Mouse (Mus musculus): ENCODE measurements around the gene Mettl14.

Mettl14 gene

DNA sequence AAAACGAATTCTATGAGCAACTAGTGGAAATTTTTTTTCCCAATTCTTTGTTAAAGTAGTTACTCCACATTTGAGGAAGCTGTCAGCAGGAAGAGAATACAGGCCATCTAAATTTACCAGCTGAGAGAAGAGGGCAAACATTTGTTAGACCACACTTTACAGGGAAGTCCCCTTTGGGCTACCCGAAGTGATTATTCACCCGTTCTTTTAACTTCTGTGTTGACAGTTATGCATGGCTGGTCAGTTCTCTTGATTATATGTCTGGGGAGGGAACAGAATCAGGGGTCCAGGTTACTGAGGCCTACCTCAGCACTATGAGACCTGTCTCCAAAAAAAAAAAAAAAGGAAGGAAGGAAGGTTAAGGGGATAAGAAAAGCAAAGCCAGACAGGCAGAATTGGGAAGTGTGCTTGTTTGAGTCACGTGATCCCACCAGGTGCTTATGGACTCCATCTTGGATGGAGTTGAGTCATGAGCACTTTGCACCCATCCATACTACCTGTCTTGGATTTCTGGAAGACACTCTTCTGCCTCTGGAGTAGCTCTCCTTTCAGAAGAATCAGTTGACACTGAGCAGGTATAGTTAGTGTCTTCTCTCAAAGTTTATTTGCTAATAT lies 29.4 kb downstream of the Mettl14 start:
- DNase-seq (ENCODE audit: low read depth, low spot score) = no peak

DNA sequence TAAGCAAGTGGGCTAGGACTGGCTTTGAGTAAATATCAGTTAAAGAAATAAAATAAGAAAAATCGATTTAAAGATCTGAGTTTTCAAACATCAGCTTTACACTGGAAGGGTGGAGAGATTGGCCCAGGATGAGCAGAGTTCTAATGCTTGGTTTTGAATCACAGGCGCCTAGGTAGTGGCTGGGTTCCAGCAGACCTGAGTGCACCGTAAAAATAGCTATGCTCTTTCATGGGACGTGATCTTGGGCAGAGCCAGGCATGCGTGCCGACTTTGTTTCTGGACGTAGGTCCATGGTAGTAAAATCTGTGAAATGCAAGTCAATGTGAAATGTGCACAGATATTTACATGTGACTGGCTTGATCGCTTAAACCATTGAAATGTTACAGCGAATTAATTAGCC lies 31.5 kb downstream of the Mettl14 start:
- DNase-seq (ENCODE audit: low read depth, low spot score) = no peak

DNA sequence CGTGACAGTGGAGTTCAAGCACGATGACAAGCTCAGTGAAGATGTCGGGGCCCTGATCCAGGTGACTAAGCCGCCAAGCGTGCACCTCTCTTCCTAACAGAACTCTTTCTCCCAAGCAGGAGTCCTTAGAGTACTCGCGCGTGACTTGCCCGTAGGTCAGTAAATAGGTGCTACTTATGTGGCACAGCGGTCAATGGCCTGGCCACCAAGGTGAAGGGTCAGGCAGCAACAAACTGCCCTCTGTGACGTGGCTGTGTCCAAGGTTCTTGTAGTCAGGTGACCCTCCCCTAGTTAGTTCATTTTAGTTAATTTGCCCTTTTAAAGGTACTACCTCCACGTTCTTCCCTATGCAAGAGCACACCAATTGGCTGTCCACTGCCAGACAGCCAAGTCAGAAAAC lies 32.2 kb downstream of the Mettl14 start:
- DNase-seq (ENCODE audit: low read depth, low spot score) = no peak

DNA sequence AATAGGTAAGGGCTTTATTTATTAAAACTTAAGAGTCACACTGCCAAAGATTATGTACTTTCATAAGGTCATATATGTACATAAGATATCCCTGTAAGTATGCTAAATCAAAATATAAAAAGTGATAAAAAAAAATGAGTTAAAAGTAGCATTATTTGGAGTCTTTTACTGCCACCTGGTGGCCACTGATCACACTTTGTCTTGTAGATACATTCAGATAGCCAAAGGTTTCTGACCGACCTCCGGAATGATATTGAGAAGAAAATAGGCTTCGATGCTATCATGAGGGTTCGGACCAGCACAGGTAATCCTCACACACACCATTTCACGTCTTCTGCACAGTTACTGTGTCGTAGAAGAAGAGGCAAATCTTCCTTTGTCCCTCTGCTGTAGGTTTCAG lies 32.7 kb downstream of the Mettl14 start:
- DNase-seq (ENCODE audit: low read depth, low spot score) = peak; percentile 36

DNA sequence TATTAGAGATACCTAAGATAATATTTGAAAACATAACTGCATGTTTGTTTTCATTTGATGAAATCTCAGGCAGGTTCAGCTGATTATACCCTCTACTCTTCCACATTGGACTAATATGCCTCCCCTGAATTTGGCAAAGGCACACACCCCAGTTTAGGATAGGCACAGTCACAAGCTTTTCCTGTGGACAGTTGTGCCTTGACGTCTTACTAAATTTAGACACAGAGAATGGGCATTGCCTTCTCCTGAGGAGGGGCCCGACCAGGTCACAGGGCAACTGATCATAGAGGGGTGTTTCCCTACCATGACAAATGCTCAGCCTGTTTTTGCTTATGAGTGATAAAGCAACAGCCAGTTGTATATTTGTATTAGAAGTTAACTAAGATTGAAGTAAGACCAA lies 34.4 kb downstream of the Mettl14 start:
- no peak for DNase-seq (ENCODE audit: low read depth, low spot score)

DNA sequence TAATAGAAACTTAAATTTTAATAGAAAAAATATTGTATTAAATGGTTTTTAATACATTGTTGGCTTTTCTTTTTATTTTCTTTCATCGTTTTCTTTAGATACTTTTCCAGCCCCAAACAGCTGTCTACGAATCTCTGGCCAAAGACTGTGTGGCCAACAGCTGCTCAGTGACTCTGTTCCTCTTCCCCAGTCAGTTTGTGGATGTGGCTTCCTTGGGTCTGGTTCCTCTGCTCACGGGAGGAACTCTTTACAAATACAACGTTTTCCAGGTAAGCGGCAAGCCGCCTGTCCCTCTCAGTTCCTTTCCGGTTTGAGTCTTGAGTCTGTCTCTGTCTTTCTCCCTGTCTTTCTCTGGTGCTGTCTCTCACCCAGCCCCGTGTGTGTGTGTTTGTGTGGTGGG lies 35.3 kb downstream of the Mettl14 start:
- DNase-seq (ENCODE audit: low read depth, low spot score) = no peak

DNA sequence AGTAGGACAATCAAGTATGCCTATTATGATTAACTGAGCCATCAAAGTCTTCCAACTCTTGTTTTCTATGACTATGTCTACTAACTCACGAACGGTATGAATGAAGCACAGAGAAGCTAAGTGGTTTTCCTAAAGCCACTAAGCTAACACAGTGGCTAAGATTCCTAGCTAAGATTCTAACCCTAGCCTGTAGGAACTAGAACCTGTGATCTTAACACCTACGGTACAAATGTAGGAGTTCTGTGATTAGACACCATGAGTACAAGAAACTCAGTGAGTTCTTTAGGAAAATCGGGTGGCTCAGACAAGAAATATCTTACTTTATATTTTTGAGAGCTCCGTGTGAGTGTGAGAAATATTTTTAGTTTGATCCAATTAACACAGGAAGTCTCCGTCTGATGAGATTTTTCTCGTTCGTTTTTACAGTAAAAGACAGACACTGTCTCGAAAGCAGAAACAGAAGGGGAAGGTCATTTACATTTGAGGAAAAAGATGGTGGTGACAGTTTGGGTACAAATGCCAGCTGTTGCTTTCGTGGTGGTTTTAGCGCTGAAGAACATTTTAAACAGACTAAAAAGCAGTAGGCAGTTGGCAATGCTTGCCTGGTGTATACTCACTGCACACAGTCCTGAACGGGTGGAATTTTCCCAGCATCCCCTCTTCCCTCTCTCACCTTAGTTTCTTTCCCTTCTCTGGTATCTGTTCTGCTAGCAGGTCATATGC lies 37.7 kb downstream of the Mettl14 start:
- DNase-seq (ENCODE audit: low read depth, low spot score) = no peak

DNA sequence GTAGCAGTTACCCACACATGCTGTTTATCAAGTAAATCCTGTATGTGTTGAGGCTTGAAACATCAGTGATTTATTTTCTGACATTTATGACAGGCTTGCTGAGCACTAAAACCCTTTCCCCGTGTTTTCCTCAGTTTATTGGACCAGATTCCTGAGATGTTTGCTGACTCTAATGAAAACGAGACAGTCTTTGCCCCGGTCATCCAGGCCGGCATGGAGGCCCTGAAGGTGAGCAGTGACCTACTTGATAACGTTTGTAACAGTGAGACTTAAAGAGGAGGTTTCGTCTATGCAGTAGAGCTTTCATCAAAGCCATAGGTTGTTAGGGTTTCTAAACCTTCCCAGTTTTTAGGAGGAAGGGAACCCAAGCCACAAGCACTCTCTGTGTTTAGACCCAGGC lies 42.2 kb downstream of the Mettl14 start:
- no peak for DNase-seq (ENCODE audit: low read depth, low spot score)

DNA sequence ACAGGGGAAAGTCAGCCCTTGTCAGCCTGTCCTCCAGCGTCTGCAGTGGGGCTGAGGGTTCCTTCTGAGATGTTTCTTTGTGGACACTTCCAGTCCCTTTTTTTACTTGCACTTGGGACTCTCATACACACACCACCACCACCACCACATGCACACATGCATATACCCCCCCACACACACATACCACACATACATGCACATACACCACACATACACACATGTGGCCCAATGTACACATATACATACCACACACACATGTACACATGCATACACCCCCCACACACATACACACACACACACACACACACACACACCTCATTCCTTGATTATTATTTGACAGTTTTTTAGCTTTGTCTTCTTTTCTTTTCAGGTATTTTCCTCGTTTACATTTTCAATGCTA lies 44.9 kb downstream of the Mettl14 start:
- DNase-seq (ENCODE audit: low read depth, low spot score) = no peak

DNA sequence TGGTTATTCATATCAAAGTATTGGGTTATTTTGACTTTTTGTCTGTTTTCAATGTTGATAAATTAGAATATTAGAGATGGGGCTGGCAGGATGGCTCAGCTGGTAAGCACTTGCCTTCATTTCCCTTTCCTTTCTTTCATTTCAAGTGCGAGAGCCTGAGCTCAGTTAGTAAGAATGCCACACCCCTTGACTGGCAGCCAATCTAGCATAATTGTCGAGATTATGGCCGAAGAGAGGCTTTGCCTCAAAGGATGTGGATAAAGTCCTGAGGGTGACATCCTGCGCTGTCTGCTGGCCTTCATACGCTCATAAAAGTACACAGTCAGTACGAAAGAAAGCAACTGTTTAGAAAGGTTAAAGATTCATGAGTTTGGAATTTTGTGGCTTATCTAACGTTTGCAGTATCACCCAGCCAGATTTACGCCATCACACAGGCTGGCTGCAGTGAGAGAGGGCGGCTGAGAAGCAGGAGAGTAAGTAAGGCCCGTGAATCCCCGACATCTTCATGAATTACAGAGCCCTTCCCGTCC lies 47.2 kb downstream of the Mettl14 start:
- no peak for DNase-seq (ENCODE audit: low read depth, low spot score)

DNA sequence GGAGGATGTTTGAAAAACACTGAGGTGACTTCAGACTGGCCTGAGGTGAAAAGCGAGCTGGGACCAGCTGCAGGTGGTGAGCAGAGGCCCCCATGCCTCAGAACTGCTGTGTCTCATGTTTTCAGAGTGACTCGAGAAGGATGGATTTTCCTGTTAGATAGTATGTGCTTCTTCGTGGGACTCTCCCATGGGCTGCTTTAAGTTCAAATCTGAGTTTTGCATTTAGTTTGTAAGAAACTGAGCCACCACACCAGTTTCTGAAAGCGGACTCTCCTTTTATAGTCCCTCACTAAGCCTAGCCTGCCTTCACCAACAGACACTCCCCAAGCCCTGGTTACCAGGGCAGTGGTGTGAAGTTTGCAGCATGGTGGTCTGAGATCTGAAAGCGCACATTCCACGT lies 48.1 kb downstream of the Mettl14 start:
- no peak for DNase-seq (ENCODE audit: low read depth, low spot score)

DNA sequence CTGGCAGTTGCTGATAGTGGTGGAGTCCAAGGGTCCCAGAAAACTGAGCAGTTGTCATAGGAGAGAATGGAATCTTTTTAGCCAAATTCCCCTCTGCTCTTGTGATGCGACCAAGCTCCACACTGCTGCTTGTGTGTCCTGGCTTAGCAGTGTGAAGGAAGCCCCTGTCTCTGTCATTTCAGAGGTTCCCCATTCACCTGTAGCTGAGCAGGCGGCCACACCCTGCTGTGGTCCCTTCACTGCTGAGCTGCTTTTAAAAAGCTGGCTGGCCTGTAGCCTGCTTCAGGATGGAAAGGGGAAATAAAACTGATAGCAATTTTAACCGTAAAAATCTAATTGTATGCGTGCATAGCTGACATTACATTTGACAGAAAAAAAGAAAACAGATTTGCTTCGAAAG lies 49.0 kb downstream of the Mettl14 start:
- DNase-seq (ENCODE audit: low read depth, low spot score) = no peak

DNA sequence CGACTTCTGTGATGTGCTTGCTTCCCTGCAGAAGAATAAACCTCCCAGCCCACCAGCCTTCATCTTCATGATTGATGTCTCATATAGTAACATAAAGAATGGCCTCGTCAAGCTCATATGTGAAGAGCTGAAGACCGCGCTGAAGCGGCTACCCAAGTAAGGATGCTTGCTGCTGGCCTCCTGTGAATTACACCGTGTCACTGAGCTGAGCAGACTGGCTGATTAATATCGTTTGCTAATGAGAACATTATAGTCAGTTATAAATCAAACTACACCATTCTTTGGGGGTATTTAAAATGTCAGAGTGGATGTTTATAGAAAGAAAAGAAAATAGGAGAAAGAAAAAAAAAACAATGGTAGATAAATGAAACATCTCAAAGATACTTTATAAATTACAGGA lies 49.5 kb downstream of the Mettl14 start:
- DNase-seq (ENCODE audit: low read depth, low spot score) = no peak

DNA sequence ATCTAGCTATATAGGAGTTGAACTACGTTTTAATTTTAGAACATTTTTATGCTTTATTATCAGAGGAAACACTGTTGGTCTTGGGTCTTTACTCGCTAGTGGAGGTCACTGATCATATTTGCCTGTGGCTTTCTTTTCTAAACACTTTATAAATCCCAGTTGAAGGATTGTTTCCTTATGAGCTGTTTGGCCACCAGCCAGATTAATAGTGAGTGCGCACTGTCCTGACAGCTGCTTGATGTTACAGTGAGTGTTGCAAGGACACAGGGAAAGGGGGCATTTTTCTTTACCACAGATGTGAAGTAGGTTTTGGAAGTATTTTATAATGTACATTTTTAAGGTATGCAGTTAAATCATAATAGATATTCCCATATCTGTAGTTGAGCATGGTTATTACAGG lies 50.4 kb downstream of the Mettl14 start:
- peak; percentile 19 for DNase-seq (ENCODE audit: low read depth, low spot score)

DNA sequence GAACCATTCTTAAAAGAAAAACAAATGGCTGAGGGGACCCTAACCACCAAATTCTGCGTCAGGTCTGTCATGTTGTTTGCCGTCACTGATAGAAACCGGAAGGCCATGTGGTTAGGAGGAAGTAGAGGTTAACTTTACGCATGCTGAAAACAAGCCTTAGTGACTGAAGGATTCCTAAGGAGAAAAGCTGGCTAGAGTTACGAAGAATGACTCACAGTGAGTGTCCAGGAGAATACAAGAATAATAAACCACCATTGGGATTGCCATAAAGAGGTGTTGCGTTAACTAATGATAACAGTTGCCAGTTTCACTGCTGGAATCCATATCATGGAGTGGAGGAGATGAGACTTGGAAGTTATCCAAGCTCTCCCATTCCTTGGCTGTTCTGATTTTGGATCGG lies 51.0 kb downstream of the Mettl14 start:
- DNase-seq (ENCODE audit: low read depth, low spot score) = no peak

DNA sequence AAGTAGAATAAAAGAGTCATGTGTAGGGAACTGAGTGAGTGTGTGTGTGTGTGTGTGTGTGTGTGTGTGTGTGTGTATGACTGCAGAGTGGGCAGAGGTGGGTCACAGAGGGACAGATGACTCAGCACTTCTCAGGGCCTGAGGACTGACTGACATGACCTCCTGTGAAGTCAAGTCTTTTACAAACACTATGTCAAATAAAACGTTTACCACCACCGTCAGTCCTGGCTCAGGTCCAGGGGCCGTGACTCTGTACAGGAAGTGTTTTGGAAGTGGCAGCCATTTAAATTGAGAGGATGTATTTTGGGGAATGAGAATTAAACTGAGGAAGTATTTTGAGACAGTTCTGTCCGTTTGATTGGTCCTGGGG lies 52.9 kb downstream of the Mettl14 start:
- no peak for DNase-seq (ENCODE audit: low read depth, low spot score)

DNA sequence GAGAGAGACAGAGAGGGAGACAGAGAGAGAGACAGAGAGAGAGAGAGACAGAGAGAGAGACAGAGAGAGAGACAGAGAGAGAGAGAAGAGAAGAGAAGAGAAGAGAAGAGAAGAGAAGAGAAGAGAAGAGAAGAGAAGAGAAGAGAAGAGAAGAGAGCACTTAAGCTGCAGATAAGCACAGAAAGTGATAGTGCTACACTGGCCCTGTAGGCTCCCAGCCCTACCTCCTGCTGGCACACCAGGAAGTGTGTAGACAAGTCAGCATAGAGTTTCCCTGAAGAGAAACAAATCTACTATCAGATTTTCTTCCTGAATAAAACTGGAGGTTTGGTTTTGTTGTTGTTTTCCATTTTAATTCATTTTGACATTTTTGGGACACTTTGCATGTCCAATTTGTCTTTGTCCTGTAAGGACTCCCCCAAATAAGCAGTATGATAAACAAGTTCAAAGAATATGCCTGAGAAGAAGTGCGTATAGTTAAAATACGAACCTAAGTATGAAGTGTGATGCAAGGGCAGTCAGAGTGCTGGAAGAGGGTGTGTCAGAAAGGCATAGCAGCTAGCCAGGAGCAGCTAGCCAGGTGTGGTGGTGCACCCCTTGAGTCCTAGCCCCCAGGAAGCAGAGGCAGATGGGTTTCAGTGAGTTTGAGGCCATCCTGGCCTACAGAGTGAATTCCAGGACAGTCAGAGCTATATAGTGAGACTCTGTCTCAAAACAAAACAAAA lies 53.4 kb downstream of the Mettl14 start:
- no peak for DNase-seq (ENCODE audit: low read depth, low spot score)

DNA sequence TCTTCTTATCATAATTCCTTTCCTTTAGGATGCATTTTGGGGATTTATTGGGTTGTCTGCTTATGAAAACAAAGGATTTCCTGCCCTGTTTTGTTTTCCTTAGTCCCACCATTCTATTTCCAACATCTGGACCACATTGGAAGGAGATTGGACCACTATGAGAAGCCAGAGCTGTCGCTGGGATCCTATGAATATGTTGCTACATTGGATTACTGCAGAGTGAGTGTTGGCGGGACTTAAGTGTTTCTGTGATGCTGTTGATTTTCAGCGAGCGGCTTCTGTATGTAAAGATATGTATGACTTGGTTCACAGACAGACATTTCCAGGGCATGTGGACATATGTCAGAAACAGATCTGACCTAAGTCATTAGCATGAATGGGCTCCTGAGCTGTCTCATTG lies 55.7 kb downstream of the Mettl14 start:
- no peak for DNase-seq (ENCODE audit: low read depth, low spot score)

DNA sequence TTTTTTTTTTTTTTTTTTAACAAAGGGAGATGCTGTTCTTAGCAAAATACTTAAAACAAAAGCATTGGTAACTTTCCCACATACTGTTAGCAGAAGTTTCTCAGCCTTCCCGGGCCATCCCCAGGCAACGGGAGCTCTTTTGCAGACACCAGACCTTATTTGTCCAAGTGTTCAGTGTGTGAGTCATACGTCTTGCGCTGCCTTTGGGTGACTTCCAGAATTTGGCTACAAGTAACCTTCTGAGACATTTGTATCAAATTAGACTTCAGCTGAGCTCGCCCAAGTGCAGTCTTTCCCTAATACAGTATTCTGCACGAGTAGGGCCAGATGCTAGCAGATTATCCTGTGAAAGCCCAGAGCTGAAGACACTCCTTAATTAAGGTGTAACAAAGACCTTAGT lies 56.7 kb downstream of the Mettl14 start:
- DNase-seq (ENCODE audit: low read depth, low spot score) = no peak

DNA sequence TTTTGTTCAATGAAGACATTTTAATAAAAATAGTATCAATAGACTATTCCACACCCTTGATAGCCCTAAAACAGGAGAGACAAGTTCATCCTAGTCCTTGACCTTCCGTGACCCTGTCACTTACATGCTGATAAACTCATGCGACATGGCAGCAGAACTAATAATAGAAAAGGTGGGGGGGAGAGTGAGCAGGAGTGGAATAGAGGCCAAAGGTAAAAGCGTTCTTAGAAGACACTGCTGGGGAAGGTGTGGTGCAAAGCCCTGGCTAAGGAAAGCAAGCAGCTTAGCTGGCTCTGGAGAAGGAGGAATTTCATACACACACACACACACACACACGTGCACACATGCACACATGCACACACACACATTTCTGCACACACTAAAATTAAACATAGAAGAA lies 61.6 kb downstream of the Mettl14 start:
- DNase-seq (ENCODE audit: low read depth, low spot score) = no peak

DNA sequence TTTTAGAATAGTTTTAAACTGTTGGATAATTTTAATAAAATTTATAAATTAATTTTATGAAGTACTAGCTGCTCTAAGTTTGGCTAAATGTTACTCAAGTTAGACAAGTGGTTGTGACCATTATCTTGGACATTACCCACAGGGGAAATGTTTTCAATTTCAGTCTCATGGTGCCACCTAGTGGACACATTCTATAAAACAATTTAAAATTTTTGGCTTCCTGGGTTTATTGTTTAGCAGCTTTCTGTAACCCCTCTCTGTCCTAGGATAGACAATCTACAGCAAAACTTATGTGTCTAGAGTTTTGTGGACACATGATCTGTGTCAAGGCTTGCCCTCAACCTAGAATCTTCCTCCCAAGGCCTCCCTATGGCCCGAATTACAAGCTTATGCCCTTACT lies 63.8 kb downstream of the Mettl14 start:
- peak; percentile 29 for DNase-seq (ENCODE audit: low read depth, low spot score)

DNA sequence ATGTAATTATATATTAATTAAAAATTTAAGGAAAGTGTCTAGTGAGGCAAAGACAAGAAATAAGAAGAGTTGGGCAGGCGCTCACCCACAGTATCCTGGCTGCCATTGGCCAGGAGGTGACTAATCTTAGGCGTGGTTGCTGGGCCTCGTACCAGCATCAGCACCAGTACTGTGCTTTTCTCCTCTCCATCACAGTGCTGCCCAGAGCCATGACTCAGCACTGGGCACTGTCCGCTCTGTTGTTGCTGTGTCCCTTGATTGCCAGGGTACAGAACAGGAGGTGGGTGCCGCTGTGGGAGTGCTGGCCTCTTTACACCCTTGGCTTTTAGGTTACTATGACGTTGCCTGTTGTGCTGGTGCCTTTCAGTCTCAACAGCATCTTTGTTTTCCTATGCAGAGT lies 64.3 kb downstream of the Mettl14 start:
- DNase-seq (ENCODE audit: low read depth, low spot score) = no peak

DNA sequence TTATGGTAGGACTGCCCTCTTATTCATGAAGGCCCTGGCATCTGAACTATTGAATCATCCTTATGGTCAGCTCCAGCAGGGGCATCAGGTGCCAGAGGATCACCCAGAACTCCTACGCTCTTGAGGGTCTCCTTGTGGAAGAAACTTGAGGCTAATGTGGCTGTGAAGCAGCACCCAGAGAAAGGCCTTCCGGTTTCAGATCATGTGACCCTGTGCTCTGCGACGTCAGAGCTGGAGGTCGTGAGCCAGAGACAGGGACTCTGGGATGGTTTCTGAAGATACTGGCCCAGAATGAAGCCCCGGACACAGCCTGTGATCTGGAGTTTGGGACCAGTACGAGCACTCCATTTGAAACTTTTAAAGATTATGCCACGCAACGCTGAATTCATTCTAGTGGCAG lies 65.6 kb downstream of the Mettl14 start:
- DNase-seq (ENCODE audit: low read depth, low spot score) = no peak

Measured in retina, postnatal 7 days (tissue).